In the genomic region with DNA sequence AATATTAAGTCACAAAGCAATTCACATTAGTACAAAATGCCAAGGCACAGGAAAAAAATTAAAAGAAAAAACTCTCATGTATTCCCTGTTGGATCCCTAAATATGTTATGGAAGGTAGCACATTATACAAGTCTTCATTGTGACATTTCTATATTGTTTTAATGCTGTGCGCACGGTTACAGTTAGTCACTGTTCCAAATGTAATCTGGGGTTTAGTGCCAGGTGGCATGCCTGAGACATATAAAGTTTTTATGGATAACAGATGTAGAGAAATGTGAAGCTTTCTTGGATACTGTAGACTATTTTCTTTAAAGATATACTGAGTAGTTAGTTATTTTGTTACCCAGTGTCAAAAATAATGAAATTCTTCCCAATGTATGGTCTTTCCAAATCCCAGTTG, we compare ENCODE assay signal across 22 mouse cellular contexts.
DNase-seq lines count a peak whose midpoint lies in the region; ATAC-seq and TF ChIP-seq lines count a peak whose summit lies in the region.
"Had no signal": no experiment of that assay in that cellular context is flagged by ENCODE, and none has a peak within 500 bp of the region (broad histone marks: within the 10 kb centered on the region; RNA-seq: fewer than 3 reads in every experiment).

No protein-coding gene starts in this region.

- H3K9ac ChIP-seq in limb, embryonic 12.5 days (replicated peaks): no peak overlapping the region
- no peak overlapping the region for H3K9ac ChIP-seq in limb, embryonic 13.5 days
- H3K9ac ChIP-seq: embryonic facial prominence, embryonic 13.5 days; embryonic facial prominence, embryonic 15.5 days; forebrain, embryonic 12.5 days had no signal

- TF ChIP-seq CTCF in gastrocnemius, adult 2 months (IDR thresholded peaks at IDR 0.05): no peak

- no peak overlapping the region for H3K4me3 ChIP-seq in limb, embryonic 12.5 days (replicated peaks)
- no peak overlapping the region for H3K4me3 ChIP-seq in limb, embryonic 10.5 days
- no peak overlapping the region for H3K4me3 ChIP-seq in limb, embryonic 13.5 days
- no peak overlapping the region for H3K4me3 ChIP-seq in gastrocnemius, adult 2 months
- H3K4me3 ChIP-seq: embryonic facial prominence, embryonic 13.5 days; embryonic facial prominence, embryonic 15.5 days; erythroblast, embryonic 14.5 days; forebrain, embryonic 10.5 days; forebrain, embryonic 12.5 days had no signal

- no peaks in the 10 kb centered on the region for H3K4me1 ChIP-seq in limb, embryonic 12.5 days (replicated peaks)
- H3K4me1 ChIP-seq in limb, embryonic 10.5 days: no peaks in the 10 kb centered on the region
- 0 out of 2 replicates have a peak, but pooled peaks cover 8% of the 10 kb centered on the region for H3K4me1 ChIP-seq in limb, embryonic 13.5 days
- H3K4me1 ChIP-seq: embryonic facial prominence, embryonic 13.5 days; embryonic facial prominence, embryonic 15.5 days; forebrain, embryonic 10.5 days; forebrain, embryonic 12.5 days had no signal

- no peak overlapping the region for H3K4me2 ChIP-seq in limb, embryonic 12.5 days
- H3K4me2 ChIP-seq in limb, embryonic 13.5 days (replicated peaks): no peak overlapping the region
- H3K4me2 ChIP-seq: embryonic facial prominence, embryonic 13.5 days; embryonic facial prominence, embryonic 15.5 days; forebrain, embryonic 12.5 days had no signal

- no peaks in the 10 kb centered on the region for H3K36me3 ChIP-seq in limb, embryonic 12.5 days
- H3K36me3 ChIP-seq in limb, embryonic 10.5 days: no peaks in the 10 kb centered on the region
- H3K36me3 ChIP-seq in limb, embryonic 13.5 days: no peaks in the 10 kb centered on the region
- H3K36me3 ChIP-seq: embryonic facial prominence, embryonic 13.5 days; embryonic facial prominence, embryonic 15.5 days; forebrain, embryonic 10.5 days; forebrain, embryonic 12.5 days had no signal

- 19% methylated on average over 2 of the region's 2 CpGs for WGBS in limb, embryonic 12.5 days
- WGBS in limb, embryonic 10.5 days: 91% methylated on average over 2 of the region's 2 CpGs
- 19% methylated on average over 2 of the region's 2 CpGs for WGBS in limb, embryonic 13.5 days

- H3K9me3 ChIP-seq in limb, embryonic 12.5 days: no peaks in the 10 kb centered on the region
- H3K9me3 ChIP-seq in limb, embryonic 10.5 days (replicated peaks): no peaks in the 10 kb centered on the region
- H3K9me3 ChIP-seq in limb, embryonic 13.5 days: no peaks in the 10 kb centered on the region
- H3K9me3 ChIP-seq: embryonic facial prominence, embryonic 13.5 days; embryonic facial prominence, embryonic 15.5 days; forebrain, embryonic 10.5 days; forebrain, embryonic 12.5 days had no signal

- intact Hi-C loops in gastrocnemius, adult 2 months (cut with DNase I): no loop called here

- peak; percentile 63; the same call in 1 of the 2 replicates for ATAC-seq in limb, embryonic 12.5 days (ENCODE audit: insufficient number of reproducible peaks, insufficient read depth, low FRiP score, low TSS enrichment, low read depth)
- ATAC-seq in limb, embryonic 13.5 days (ENCODE audit: low FRiP score, low read depth): peak; percentile 78
- ATAC-seq: forebrain, embryonic 14.5 days; forebrain, embryonic 16.5 days had no signal

- H3K27me3 ChIP-seq in limb, embryonic 12.5 days: no peaks in the 10 kb centered on the region
- H3K27me3 ChIP-seq in limb, embryonic 10.5 days (ENCODE audit: low read depth, poor library complexity, severe bottlenecking): no peaks in the 10 kb centered on the region
- no peaks in the 10 kb centered on the region for H3K27me3 ChIP-seq in limb, embryonic 13.5 days
- H3K27me3 ChIP-seq: embryonic facial prominence, embryonic 13.5 days; embryonic facial prominence, embryonic 15.5 days; forebrain, embryonic 12.5 days had no signal

- DNase-seq in limb, embryonic 10.5 days (ENCODE audit: low spot score): no peak
- DNase-seq in gastrocnemius, adult 2 months: no peak
- DNase-seq in left cerebral cortex, adult 8-10 months (ENCODE audit: low spot score in 2 of 2): no peak
- DNase-seq: adrenal gland, adult 2 months; adrenal gland, postnatal 10 days; adrenal gland, postnatal 25 days; cerebellum, adult 11 months; cerebellum, adult 18-20 months; cerebellum, adult 8-10 months; cerebellum, adult 9-11 months; cerebellum, postnatal 14 days; cerebellum, postnatal 36 days; embryo, embryonic 11 days had no signal

- no peak overlapping the region for H3K27ac ChIP-seq in limb, embryonic 12.5 days
- H3K27ac ChIP-seq in limb, embryonic 10.5 days: no peak overlapping the region
- H3K27ac ChIP-seq in limb, embryonic 13.5 days: no peak overlapping the region
- no peak overlapping the region for H3K27ac ChIP-seq in gastrocnemius, adult 2 months
- H3K27ac ChIP-seq: embryonic facial prominence, embryonic 13.5 days; embryonic facial prominence, embryonic 15.5 days; forebrain, embryonic 10.5 days; forebrain, embryonic 12.5 days had no signal
